Mouse (Mus musculus) erythroblast, embryonic 14.5 days (primary cell): ENCODE data around the gene Poldip3.

Experiments
- GATA1 ChIP-seq: IDR thresholded peaks from 2 replicates; pipeline ENCODE4 v1.6.1; 2012; ENCODE audit warnings: low read length, inconsistent platforms, mixed read lengths
- TAL1 ChIP-seq: IDR thresholded peaks from 3 replicates; pipeline ENCODE4 v1.6.1; 2012; ENCODE audit warnings: low read length, inconsistent platforms, mixed read lengths

DNA sequence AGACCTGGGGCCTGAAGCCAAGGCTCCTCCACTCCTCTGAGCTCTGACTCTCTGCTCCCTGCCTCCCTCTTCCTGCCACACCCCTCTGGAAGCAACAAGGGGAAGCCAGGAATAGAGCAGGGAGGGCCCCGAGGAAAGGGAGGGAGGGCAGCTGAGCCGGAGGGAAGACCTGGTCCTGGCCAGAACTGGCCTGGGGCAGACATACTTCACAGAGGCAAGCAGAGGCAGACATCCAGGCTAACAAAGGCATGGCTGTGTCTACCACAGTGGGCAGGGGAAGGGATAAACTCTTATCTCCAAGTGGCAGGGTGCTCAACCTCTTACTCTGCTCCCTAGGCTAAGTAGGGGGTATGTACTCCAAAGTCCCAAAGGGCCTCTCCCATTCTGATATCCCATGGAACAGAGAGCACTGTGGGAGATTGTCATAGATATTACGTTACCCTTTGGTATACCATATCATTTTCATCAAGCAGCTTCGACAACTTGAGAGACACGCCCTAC lies 15.8 kb upstream of the Poldip3 start:
- peak; percentile 42; the same call in 1 of the 2 replicates for TF ChIP-seq GATA1
- TF ChIP-seq TAL1, result peak; percentile 61
